Mouse (Mus musculus) liver, embryonic 13.5 days (tissue): ENCODE measurements around the gene Btnl10. TPM values are rescaled to one million over a fixed set of nuclear protein-coding genes. Genes with fewer than 3 reads are reported as not detected.

Experiments
- ATAC-seq: fragments of 200-750 bp; cut with Nextera tagmentation; 2 replicates; pipeline ENCODE4 v1.8.0; 2017; ENCODE audit warnings: low read depth, mild to moderate bottlenecking, moderate number of reproducible peaks, moderate library complexity
- DNase-seq: peaks from one replicate; pipeline ENCODE4 v3.0.0; 2022
- H3K27ac ChIP-seq: fragments of 300-500 bp; sonication (generic); 2 replicates; pipeline ENCODE4 v1.5.1; 2015; ENCODE audit warnings: moderate library complexity, mild to moderate bottlenecking, inconsistent platforms
- H3K27me3 ChIP-seq: fragments of 300-500 bp; sonication (generic); 2 replicates; pipeline ENCODE4 v1.6.1; 2015; ENCODE audit warnings: mild to moderate bottlenecking, inconsistent platforms
- H3K36me3 ChIP-seq: fragments of 300-500 bp; sonication (generic); 2 replicates; pipeline ENCODE4 v1.6.1; 2015; ENCODE audit warnings: mild to moderate bottlenecking, inconsistent platforms
- H3K4me1 ChIP-seq: fragments of 300-500 bp; sonication (generic); replicated peaks from 2 replicates; pipeline ENCODE4 v1.6.1; 2015; ENCODE audit warnings: inconsistent platforms
- H3K4me2 ChIP-seq: fragments of 300-500 bp; sonication (generic); 2 replicates; pipeline ENCODE4 v1.6.1; 2015; ENCODE audit warnings: inconsistent platforms, mild to moderate bottlenecking, moderate library complexity
- H3K4me3 ChIP-seq: fragments of 300-500 bp; sonication (generic); replicated peaks from 2 replicates; pipeline ENCODE4 v1.5.1; 2015; ENCODE audit warnings: mild to moderate bottlenecking, inconsistent platforms
- H3K9ac ChIP-seq: fragments of 300-500 bp; sonication (generic); 2 replicates; pipeline ENCODE4 v1.6.1; 2015; ENCODE audit warnings: mild to moderate bottlenecking, inconsistent platforms
- H3K9me3 ChIP-seq: fragments of 300-500 bp; sonication (generic); replicated peaks from 2 replicates; pipeline ENCODE4 v1.6.1; 2016; ENCODE audit warnings: inconsistent platforms
- WGBS: fragments of 180-500 bp; shearing (Covaris S2); methylation state at CpG from one replicate; pipeline ENCODE4 v1.1.7; 2015; ENCODE audit not compliant: insufficient replicate concordance; 5-methylcytosine and 5-hydroxymethylcytosine counted together
- polyA plus RNA-seq: library from polyadenylated mRNA; unstranded; fragments of >200 nt; fragmentation: Nextera tagmentation; extraction: Ambion mirVana; gene quantifications from 2 replicates; pipeline ENCODE4 v1.2.1, GENCODE M21; 2015

Btnl10 gene
- 11.2 and 12.5 TPM in 2 replicates for polyA plus RNA-seq

DNA sequence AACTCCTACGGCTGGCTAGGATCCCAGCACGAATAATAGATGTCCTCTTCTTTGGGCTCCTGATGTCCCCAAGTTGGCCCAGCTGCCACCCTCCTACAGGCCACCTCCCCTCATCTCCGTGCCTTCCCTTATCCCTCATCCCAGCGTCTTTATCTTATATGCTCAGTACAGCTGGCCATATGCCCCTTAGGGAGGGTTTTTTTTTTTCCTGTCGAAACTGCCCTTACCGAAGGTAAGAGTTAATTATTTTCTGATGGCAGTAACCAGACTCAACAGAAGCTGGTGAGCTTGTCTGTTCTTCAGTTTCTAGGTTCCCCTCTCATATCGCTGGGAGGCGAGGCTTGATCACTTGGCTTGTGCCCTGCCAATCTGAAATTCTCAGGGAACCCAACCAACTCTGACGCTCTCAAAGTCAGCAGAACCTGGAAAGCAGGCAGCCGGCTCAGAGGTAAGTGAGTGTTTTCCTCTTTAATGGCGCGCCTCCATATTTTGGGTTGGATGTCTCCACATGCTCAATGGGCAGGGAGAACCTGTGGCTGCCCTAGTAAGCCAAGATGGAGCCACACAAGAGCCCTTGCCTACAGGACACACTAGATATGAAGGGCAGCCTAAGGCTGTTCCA is at the start of gene Btnl10:
Gene Btnl10, plus strand, starts transcription at position 164 of the 622 bp plus-strand sequence.
- Histone ChIP-seq H3K4me2 (peak within 1 kb of the TSS; percentile 83), H3K9me3 (no peaks in the 10 kb centered on the region), H3K36me3 (peaks cover 28% of the 10 kb centered on the region), H3K4me1 (peaks cover 86% of the 10 kb centered on the region), H3K27ac (peak within 1 kb of the TSS; percentile 99), H3K27me3 (no peaks in the 10 kb centered on the region; the same call in 1 of the 2 replicates), H3K9ac (peak within 1 kb of the TSS; percentile 86), H3K4me3 (peak within 1 kb of the TSS; percentile 72)
- DNase-seq = peak; percentile 71
- peak; percentile 85 for ATAC-seq
- 35% methylated on average over 12 of the region's 12 CpGs for WGBS

DNA sequence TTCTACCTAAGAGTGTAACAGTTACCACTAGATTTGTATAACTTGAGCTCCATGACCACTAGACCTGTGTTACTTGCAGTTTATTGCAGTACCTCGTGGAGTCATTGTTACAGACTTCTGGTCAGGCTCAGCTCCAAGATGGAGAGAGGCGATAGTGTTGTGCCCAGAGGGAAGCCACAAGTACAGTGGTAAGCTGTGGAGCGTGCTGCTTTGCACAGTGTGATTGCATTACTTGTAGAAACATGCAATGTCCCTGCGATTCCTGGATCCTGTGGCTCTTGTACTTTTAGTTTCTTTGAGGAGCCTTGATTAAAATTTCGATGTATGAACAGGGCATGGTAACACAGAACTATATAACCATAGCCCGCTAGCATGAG is 49.8 kb upstream of the Btnl10 start:
- Histone ChIP-seq H3K4me2 (peak overlapping the region; percentile 84), H3K9ac (peak overlapping the region; percentile 88), H3K4me1 (peaks cover 15% of the 10 kb centered on the region), H3K36me3 (peaks cover 26% of the 10 kb centered on the region), H3K27me3 (0 out of 2 replicates have a peak, but pooled peaks cover 5% of the 10 kb centered on the region), H3K27ac (peak overlapping the region; percentile 92), H3K9me3 (no peaks in the 10 kb centered on the region), H3K4me3 (peak overlapping the region; percentile 81)
- 63% methylated on average over 6 of the region's 6 CpGs for WGBS
- DNase-seq (no peak), ATAC-seq (no peak)

DNA sequence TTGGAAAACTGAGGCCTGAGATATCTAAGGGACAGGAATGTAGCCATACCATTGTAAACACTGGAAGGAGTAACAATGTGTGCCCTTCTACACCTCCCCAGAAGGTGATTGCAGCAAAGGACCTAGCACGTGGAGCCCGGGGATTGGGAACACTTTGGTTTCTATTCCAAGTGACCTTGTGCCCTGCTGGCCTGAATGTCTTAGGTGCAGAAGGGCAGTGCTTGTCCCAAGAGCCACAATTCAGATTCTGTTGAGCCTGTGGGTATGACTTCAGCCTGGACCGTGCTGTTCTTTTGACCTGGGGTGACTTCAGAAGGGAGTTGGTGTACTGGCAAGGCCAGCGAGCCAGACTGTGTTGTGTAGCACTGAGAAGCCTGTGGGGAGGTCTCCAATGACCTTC is 46.7 kb upstream of the Btnl10 start:
- H3K27me3 ChIP-seq = no peaks in the 10 kb centered on the region
- no peak for ATAC-seq
- H3K9me3 ChIP-seq = no peaks in the 10 kb centered on the region
- no peak for DNase-seq
- no peak overlapping the region for H3K9ac ChIP-seq
- H3K36me3 ChIP-seq = peaks cover 29% of the 10 kb centered on the region
- H3K4me1 ChIP-seq = peaks cover 15% of the 10 kb centered on the region
- H3K4me3 ChIP-seq = no peak overlapping the region
- WGBS = 87% methylated on average over 4 of the region's 4 CpGs
- H3K27ac ChIP-seq = no peak overlapping the region
- H3K4me2 ChIP-seq = no peak overlapping the region

DNA sequence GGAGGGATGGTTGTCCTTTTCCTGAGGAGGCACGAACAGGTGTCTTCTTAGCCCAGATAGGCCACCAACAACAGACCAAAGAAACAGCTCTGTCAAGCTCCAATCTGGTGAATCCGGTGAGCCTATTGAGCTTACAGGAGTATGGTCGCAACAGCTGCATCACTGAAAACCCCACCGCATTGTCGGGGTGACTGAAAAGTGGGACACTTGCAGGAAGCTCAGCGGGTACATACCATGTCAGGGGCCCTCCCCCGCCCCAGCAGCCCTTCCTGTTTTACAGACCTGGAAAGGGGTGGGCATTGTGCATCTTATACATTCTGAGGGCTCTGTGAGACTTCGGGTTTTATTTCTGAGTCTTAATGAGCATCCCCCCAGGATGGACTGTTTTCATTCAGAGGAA is 34.0 kb upstream of the Btnl10 start:
- ATAC-seq (no peak), DNase-seq (no peak)
- WGBS = 68% methylated on average over 8 of the region's 8 CpGs

DNA sequence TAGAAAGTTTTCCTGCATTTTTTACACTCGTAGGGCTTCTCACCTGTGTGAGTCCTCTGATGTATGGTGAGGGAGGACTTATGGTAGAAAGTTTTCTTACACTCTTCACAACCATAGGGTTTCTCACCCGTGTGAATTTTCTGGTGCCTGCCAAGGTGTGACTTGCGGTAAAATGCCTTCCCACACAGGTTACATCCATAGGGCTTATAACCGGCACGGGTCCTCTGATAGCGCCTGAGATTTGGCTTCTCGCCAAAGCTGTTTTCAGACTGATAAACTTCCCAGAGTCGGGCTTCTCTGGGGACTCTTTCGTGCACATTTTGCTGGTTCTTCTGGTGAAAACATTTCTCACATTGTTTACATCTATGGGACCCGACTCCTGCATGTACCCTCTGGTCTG is 27.2 kb upstream of the Btnl10 start:
- H3K4me1 ChIP-seq = no peaks in the 10 kb centered on the region
- no peaks in the 10 kb centered on the region; the same call in 1 of the 2 replicates for H3K9me3 ChIP-seq
- H3K9ac ChIP-seq = no peak overlapping the region
- no peak overlapping the region for H3K4me3 ChIP-seq
- H3K27me3 ChIP-seq = no peaks in the 10 kb centered on the region
- no peak overlapping the region for H3K4me2 ChIP-seq
- no peak for ATAC-seq
- H3K36me3 ChIP-seq = peaks cover 72% of the 10 kb centered on the region
- 90% methylated on average over 10 of the region's 10 CpGs for WGBS
- no peak for DNase-seq
- no peak overlapping the region for H3K27ac ChIP-seq

More for the DNA sequence above, 34.0 kb upstream of the Btnl10 start:
- Histone ChIP-seq H3K27me3 (no peaks in the 10 kb centered on the region), H3K4me2 (no peak overlapping the region), H3K27ac (no peak overlapping the region), H3K9me3 (no peaks in the 10 kb centered on the region), H3K4me1 (no peaks in the 10 kb centered on the region), H3K9ac (no peak overlapping the region), H3K36me3 (peaks cover 41% of the 10 kb centered on the region), H3K4me3 (no peak overlapping the region)

DNA sequence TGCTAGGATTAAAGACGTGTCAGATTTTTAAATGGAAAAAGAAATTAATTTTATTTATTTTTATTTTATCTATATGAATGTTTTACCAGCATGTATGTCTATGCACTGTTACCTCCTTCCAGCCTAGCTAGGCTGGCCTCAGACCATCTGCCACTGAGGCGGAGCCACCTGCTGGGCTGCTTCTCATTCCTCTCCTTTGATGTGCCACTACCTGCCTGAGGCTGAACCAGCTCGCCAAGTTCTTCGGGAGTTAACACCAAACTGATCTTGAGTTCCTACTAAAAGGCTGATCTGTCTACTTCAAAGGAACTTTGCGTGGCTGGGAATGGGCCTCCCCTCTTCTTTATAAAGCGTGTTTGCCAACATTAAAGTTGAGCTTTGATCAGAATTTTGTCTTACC is 23.3 kb upstream of the Btnl10 start:
- Histone ChIP-seq H3K4me3 (no peak overlapping the region), H3K27ac (no peak overlapping the region), H3K27me3 (no peaks in the 10 kb centered on the region), H3K4me1 (peaks cover 2% of the 10 kb centered on the region; the same call in 1 of the 2 replicates), H3K4me2 (no peak overlapping the region), H3K36me3 (peaks cover 92% of the 10 kb centered on the region), H3K9ac (no peak overlapping the region), H3K9me3 (no peaks in the 10 kb centered on the region; the same call in 1 of the 2 replicates)
- ATAC-seq (no peak), DNase-seq (no peak)
- WGBS = 87% methylated on average over 6 of the region's 6 CpGs

DNA sequence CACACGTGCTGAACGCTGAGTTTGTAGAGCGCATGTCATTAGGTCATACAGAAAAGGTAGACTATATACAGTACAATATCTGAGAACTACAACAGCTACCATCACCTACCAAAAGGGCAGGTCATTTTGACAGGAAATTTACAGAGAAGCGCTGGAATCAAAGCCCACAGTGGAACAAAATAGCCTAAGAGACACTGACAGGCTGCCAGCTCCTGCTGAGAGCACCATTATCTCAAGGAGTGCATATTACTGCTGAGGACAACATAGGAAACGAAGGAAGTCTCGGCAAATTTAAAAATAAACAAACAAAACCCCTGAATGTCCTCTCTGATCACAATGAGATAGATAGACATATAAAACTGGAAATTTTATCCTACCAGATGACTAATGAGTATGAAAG is 20.2 kb upstream of the Btnl10 start:
- Histone ChIP-seq H3K27me3 (no peaks in the 10 kb centered on the region), H3K4me1 (peaks cover 25% of the 10 kb centered on the region), H3K27ac (no peak overlapping the region), H3K9ac (no peak overlapping the region), H3K36me3 (peaks cover 90% of the 10 kb centered on the region), H3K4me3 (no peak overlapping the region), H3K4me2 (no peak overlapping the region), H3K9me3 (no peaks in the 10 kb centered on the region)
- 90% methylated on average over 6 of the region's 6 CpGs for WGBS
- DNase-seq (no peak), ATAC-seq (no peak)

DNA sequence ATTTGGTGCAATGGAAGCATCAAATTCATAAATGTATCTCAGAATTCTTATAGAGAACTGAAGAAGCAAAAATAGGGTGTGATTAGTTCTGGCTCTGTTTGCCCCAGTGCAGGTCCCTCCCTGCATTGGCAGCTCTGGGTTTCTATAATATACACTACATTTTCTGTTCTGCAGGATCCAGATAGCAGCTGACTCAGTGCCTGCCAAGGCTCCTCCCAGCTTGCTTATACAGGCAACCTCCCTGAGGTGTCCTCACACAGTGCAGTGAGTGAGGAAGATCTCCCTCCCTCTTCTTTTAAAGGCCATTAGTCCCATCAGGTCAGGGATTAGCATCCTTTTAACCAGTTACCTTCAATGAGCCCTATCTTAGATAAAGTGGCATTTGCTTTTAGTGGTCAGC is 16.6 kb upstream of the Btnl10 start:
- no peaks in the 10 kb centered on the region for H3K27me3 ChIP-seq
- peak overlapping the region; percentile 81 for H3K4me2 ChIP-seq
- peaks cover 46% of the 10 kb centered on the region for H3K4me1 ChIP-seq
- peaks cover 60% of the 10 kb centered on the region for H3K36me3 ChIP-seq
- H3K9ac ChIP-seq = peak overlapping the region; percentile 58; the same call in 1 of the 2 replicates
- H3K27ac ChIP-seq = peak overlapping the region; percentile 87
- H3K9me3 ChIP-seq = no peaks in the 10 kb centered on the region
- ATAC-seq (peak; percentile 72), DNase-seq (peak; percentile 54)
- peak overlapping the region; percentile 30; the same call in 1 of the 2 replicates for H3K4me3 ChIP-seq

DNA sequence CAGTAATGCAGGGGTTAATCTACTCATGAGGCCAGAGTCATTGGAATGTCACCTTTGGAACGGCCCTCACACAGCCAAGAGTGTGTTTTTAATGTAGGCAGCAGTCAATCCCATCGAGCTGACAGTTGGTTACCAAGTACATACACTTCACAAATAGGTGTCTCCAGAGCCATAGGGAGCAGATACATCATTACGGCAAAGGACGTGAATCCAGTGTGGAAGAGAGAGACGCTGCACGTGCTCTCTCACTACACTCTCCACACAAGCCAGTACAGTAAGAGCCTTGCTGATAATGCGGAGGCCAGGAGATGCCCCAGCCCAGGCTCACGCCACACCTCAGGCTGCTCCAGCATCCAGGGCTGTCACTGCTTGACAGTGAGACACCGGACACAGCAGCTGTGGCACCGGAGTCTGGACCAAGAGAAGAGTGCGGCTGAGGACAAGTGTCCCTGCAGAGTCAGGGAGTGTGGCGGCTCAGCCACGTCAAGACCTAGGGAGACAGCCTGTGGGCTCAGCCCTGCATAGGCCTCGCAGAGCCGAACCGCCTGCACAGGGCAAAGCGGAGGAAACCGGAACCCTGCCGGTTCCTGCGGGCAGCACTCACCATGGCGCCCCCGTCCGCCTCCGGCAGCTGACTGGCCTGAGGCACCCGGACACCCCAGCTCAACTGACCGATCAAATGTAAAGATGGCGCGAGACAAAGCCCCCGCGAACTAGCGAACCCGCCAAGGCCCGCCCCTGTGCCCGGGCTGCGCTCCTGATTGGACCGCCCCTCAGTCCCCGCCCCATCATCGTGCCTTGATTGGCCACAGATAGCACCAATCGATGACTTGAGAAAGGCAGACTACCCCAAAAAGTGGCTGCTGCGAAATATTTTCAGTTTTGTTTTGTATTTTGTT is 13.9 kb upstream of the Btnl10 start, which contains the start of gene Zfp39:
Gene Zfp39, minus strand, starts transcription at position 715 of the 899 bp plus-strand sequence.
- peak; percentile 96 for DNase-seq
- Histone ChIP-seq H3K27me3 (no peaks in the 10 kb centered on the region), H3K9ac (peak within 1 kb of the TSS; percentile 97), H3K36me3 (peaks cover 36% of the 10 kb centered on the region), H3K4me3 (peak within 1 kb of the TSS; percentile 91), H3K4me1 (peaks cover 46% of the 10 kb centered on the region), H3K4me2 (peak within 1 kb of the TSS; percentile 81), H3K9me3 (no peaks in the 10 kb centered on the region), H3K27ac (peak within 1 kb of the TSS; percentile 96)
- WGBS = under 1% methylated on average over 40 of the region's 40 CpGs
- ATAC-seq = peak; percentile 89

DNA sequence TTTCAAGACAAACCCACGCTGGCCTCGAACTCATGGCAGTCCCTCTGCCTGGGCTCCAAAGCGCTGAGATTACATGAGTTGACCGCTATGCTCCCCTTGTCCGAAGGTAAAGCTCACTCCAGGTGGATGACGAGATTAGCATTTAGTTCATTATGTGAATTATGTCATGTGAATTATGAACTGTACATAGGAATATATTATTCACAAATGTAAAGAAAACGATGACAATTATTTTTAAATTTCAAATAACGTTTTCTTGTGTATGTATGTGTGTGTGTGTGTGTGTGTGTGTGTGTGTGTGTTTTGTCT is 13.3 kb upstream of the Btnl10 start:
- Histone ChIP-seq H3K27me3 (no peaks in the 10 kb centered on the region), H3K9ac (peak overlapping the region; percentile 66), H3K9me3 (no peaks in the 10 kb centered on the region), H3K27ac (peak overlapping the region; percentile 96), H3K4me1 (peaks cover 44% of the 10 kb centered on the region), H3K4me2 (peak overlapping the region; percentile 81), H3K4me3 (peak overlapping the region; percentile 91), H3K36me3 (peaks cover 30% of the 10 kb centered on the region)
- whole genome bisulfite sequencing = 1% methylated on average over 8 of the region's 8 CpGs
- no peak for DNase-seq
- no peak; the same call in 1 of the 2 replicates for ATAC-seq

DNA sequence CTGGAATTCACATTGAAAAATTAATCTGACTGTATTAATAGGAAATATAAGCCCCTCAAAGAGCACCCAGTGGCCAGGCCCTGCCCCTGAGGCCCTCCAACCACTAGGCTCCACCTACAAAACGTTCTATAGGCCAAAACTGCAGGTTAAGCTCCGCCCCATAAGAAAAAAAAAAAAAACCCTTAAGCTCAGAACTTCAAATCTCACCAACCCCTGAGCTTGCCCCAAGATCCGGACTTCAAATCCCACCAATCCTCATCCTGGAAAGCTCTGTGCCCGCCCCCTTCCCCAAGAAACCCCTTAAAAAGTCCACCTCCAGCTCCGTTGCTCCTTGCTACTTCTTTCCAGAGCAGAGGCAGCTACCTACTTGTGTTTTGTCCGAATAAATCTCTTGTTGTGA is 12.9 kb upstream of the Btnl10 start:
- no peak for ATAC-seq
- H3K27ac ChIP-seq = peak overlapping the region; percentile 96
- WGBS = 51% methylated on average over 6 of the region's 6 CpGs
- peaks cover 43% of the 10 kb centered on the region for H3K4me1 ChIP-seq
- H3K9me3 ChIP-seq = no peaks in the 10 kb centered on the region
- peak overlapping the region; percentile 91 for H3K4me3 ChIP-seq
- no peak overlapping the region for H3K9ac ChIP-seq
- peaks cover 26% of the 10 kb centered on the region for H3K36me3 ChIP-seq
- DNase-seq = peak; percentile 53
- peak overlapping the region; percentile 81 for H3K4me2 ChIP-seq
- no peaks in the 10 kb centered on the region for H3K27me3 ChIP-seq
